Mouse (Mus musculus) heart, embryonic 14.5 days (tissue): ENCODE results near the gene Bckdhb. TPM values are rescaled to one million over a fixed set of nuclear protein-coding genes. Genes with fewer than 3 reads are reported as not detected.
"Not testable (repeated sequence)": the region's sequence is repeated elsewhere in the genome, so short reads cannot be mapped to it uniquely, and the experiment has no call there.

ENCODE experiments used
- ATAC-seq: fragments of 200-750 bp; cut with Nextera tagmentation; 2 replicates; pipeline ENCODE4 v1.8.0; 2017; ENCODE audit warnings: low read depth, moderate TSS enrichment; ENCODE audit not compliant: insufficient number of reproducible peaks, insufficient read depth, low FRiP score
- H3K27ac ChIP-seq, 2 experiments: fragments of 200-500 bp in 1 of 2; fragments of 300-500 bp in 1 of 2; sonication (generic) in 1 of 2; replicated peaks in 1 of 2; 2 replicates each; pipeline ENCODE4 v1.5.1; 2012 to 2014; ENCODE audit warnings: low read depth in 2 of 2, low read length in 2 of 2, control low read depth in 1 of 2, mild to moderate bottlenecking in 1 of 2, mixed read lengths in 1 of 2; ENCODE audit not compliant: control insufficient read depth in 1 of 2, insufficient read depth in 1 of 2
- H3K27me3 ChIP-seq: fragments of 300-500 bp; sonication (generic); 2 replicates; pipeline ENCODE4 v1.6.1; 2014; ENCODE audit warnings: mild to moderate bottlenecking, low read length, control low read depth; ENCODE audit not compliant: control insufficient read depth, insufficient read depth
- H3K36me3 ChIP-seq: fragments of 300-500 bp; sonication (generic); 2 replicates; pipeline ENCODE4 v1.6.1; 2014; ENCODE audit warnings: mild to moderate bottlenecking, control low read depth, low read length, mixed read lengths; ENCODE audit not compliant: control insufficient read depth, insufficient read depth
- H3K4me1 ChIP-seq, 2 experiments: fragments of 200-500 bp in 1 of 2; fragments of 300-500 bp in 1 of 2; sonication (generic) in 1 of 2; 2 replicates each; pipeline ENCODE4 v1.6.1; 2012 to 2014; ENCODE audit warnings: low read length in 2 of 2, control low read depth in 1 of 2, mixed read lengths in 1 of 2; ENCODE audit not compliant: control insufficient read depth in 2 of 2, insufficient read depth in 2 of 2
- H3K4me2 ChIP-seq: fragments of 300-500 bp; sonication (generic); 2 replicates; pipeline ENCODE4 v1.6.1; 2014; ENCODE audit warnings: mild to moderate bottlenecking, low read length
- H3K4me3 ChIP-seq, 2 experiments: fragments of 200-500 bp in 1 of 2; fragments of 300-500 bp in 1 of 2; sonication (generic) in 1 of 2; 2 replicates each; pipeline ENCODE4 v1.5.1; 2012 to 2014; ENCODE audit warnings: low read length in 2 of 2, mild to moderate bottlenecking in 2 of 2, control low read depth in 1 of 2, low read depth in 1 of 2, moderate library complexity in 1 of 2; ENCODE audit not compliant: control insufficient read depth in 1 of 2, insufficient read depth in 1 of 2
- H3K9ac ChIP-seq: fragments of 300-500 bp; sonication (generic); 2 replicates; pipeline ENCODE4 v1.6.1; 2014; ENCODE audit warnings: mild to moderate bottlenecking, low read length
- H3K9me3 ChIP-seq: fragments of 300-500 bp; sonication (generic); 2 replicates; pipeline ENCODE4 v1.6.1; 2016; ENCODE audit warnings: low read length, control low read depth; ENCODE audit not compliant: control insufficient read depth
- WGBS: fragments of 180-500 bp; shearing (Covaris S2); extraction: QIAGEN DNeasy Blood & Tissue Kit; methylation state at CpG from one replicate; pipeline ENCODE4 v1.1.7; 2014; 5-methylcytosine and 5-hydroxymethylcytosine counted together
- polyA plus RNA-seq: library from polyadenylated mRNA; unstranded; fragments of >200 nt; fragmentation: Nextera tagmentation; extraction: Ambion mirVana; gene quantifications from 2 replicates; pipeline ENCODE4 v1.2.1, GENCODE M21; 2014

Gene Bckdhb
- polyA plus RNA-seq, 1 experiment from 2014 or later = 56.4 TPM

DNA sequence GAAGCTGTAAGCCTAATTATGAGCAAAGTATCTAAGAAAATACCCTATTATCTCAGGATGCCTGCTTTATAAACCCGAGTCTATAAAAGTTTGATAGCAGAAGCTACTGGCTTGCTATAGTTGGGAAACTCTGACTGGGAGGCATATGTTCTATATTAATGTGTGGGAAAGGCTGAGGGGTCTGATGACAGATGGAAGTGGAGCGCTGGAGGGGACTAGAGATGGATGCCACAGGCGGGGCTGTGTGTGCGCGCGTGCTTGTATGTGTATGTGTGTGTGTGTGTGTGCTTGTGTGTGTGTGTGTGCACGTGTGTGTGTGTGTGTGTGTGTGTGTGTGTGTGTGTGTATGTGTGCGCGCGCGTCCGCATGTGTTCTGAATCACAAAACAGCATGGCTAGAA, 121.4 kb downstream of the Bckdhb start:
- H3K9me3 ChIP-seq = no peaks in the 10 kb centered on the region
- H3K36me3 ChIP-seq = no peaks in the 10 kb centered on the region
- ATAC-seq = no peak
- peak overlapping the region; percentile 45 for H3K4me2 ChIP-seq
- H3K27me3 ChIP-seq = no peaks in the 10 kb centered on the region
- H3K4me1 ChIP-seq = peaks cover 9 to 19% of the 10 kb centered on the region in 2 experiments; a peak in 3 of 4 replicates
- no peak overlapping the region for H3K4me3 ChIP-seq
- H3K9ac ChIP-seq = no peak overlapping the region
- WGBS = 52% methylated on average over 12 of the region's 12 CpGs
- H3K27ac ChIP-seq = peak overlapping the region in 1 of 2 experiments; percentile 41; a peak in 1 of 4 replicates

DNA sequence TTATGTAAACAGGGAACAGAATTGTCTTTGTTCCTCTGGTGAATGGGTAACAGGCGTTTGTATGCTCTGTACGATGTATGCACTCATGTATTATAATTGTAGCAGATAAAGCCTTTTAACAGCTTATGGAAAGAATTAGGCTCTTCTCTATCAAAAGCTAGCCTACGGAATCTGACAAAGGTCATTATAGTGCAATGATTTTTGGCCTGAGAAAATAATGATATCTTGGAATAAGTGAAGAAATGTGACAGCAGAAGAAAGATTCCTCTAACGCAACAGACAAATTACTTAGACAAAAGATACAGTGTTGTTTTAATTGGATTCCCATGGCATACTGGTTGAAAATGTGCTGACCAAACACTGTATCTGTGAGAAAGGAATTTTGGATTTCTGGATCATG, 122.0 kb downstream of the Bckdhb start:
- ATAC-seq = no peak
- no peak overlapping the region for H3K4me3 ChIP-seq
- H3K9me3 ChIP-seq = no peaks in the 10 kb centered on the region
- no peaks in the 10 kb centered on the region for H3K36me3 ChIP-seq
- no peak overlapping the region for H3K9ac ChIP-seq
- peaks cover 11 to 15% of the 10 kb centered on the region in 2 experiments; a peak in 3 of 4 replicates for H3K4me1 ChIP-seq
- H3K27ac ChIP-seq = no peak overlapping the region; a peak in 1 of 4 replicates
- H3K4me2 ChIP-seq = no peak overlapping the region
- WGBS = 43% methylated on average over 4 of the region's 4 CpGs
- H3K27me3 ChIP-seq = no peaks in the 10 kb centered on the region

DNA sequence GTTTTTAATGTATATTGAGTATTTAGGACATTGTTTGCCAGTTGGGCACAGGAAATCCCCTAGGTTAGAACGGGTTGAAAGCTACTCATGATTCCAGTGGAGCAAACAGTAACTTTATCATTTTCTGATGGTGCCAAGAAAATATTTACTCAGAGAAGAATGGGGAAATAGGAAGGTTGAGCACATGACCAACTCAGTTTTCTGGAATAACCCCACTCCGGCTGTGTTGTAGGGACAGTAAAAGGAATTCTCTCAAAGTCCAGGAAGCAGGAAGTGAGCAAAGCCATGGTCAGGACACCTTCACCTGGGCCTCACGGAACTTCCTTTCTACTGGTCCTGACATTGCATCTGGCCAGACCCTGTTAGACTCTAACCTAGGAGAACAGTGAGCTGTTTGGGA, 122.5 kb downstream of the Bckdhb start:
- no peaks in the 10 kb centered on the region for H3K36me3 ChIP-seq
- H3K9ac ChIP-seq = no peak overlapping the region
- H3K4me1 ChIP-seq = peaks cover 11 to 14% of the 10 kb centered on the region in 2 experiments; a peak in 3 of 4 replicates
- no peaks in the 10 kb centered on the region for H3K9me3 ChIP-seq
- no peak overlapping the region for H3K4me2 ChIP-seq
- no peak overlapping the region for H3K4me3 ChIP-seq
- WGBS = 68% methylated on average over 3 of the region's 3 CpGs
- peak overlapping the region in 1 of 2 experiments; percentile 62; a peak in 2 of 4 replicates for H3K27ac ChIP-seq
- ATAC-seq = no peak
- no peaks in the 10 kb centered on the region for H3K27me3 ChIP-seq

DNA sequence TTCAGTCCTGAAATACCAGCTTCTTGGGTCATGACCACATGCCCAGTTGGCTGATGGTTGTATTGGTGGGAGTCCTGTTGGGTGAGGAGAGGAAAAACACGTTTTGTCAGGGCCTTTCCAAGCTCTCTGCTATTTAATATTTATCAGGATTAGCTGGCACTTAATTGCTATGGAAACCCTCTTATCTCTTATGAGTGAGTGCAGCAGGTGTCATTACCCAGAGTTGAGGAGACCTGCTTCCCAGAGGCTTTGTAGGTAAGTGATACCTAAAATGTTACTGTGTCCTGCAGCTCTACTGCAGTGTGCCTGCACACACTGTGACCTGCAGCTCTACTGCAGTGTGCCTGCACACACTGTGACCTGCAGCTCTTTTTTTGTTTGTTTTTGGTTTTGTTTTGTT, 124.2 kb downstream of the Bckdhb start:
- H3K9ac ChIP-seq = no peak overlapping the region
- no peak overlapping the region for H3K27ac ChIP-seq
- no peaks in the 10 kb centered on the region for H3K36me3 ChIP-seq
- H3K9me3 ChIP-seq = no peaks in the 10 kb centered on the region
- no peak for ATAC-seq
- peaks cover 11 to 14% of the 10 kb centered on the region in 2 experiments; a peak in 3 of 4 replicates for H3K4me1 ChIP-seq
- H3K27me3 ChIP-seq = no peaks in the 10 kb centered on the region
- H3K4me2 ChIP-seq = no peak overlapping the region
- H3K4me3 ChIP-seq = no peak overlapping the region
- 9% methylated on average over 1 of the region's 1 CpGs for WGBS

DNA sequence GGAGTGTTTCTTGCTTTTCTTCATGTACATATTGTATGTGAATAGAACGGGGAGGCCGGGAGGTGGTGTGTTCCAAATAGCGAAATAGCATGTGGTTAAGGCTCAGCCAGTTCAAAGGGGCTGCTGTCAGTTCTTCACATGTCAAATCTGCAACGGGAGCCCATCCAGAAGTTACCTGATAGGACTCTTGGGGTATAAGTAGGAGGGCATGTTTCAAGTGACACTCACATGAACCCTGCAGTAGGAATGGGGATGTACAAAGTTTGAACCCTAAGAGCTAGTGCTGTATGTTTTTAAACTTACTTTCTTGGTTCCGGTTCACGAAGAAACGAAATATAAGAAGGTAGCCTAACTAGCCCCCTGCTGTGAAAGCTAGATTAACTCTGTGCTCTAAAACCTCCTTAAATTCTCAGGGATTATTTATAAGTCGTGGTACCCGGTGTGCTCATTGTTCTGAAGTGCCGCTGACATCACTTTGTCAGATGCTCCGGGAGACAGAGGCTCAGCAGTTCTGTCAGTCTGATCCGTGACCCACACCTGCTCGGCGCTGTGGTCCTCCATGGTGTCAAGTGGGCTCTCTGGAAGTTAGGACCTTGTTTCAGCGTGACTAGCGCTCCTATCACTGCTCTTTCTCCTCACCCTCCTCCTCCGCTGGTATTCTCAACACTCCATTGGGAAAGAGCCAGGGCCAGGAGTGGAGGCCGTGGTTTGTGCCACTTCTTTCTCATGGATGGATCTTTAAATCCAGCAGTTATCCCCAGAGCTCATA, 126.1 kb downstream of the Bckdhb start:
- Histone ChIP-seq H3K27me3 (no peaks in the 10 kb centered on the region), H3K36me3 (no peaks in the 10 kb centered on the region), H3K9ac (no peak overlapping the region), H3K4me1 (peaks cover 8 to 12% of the 10 kb centered on the region in 2 experiments; a peak in 3 of 4 replicates), H3K4me3 (no peak overlapping the region), H3K4me2 (peak overlapping the region; percentile 25; the same call in 1 of the 2 replicates), H3K27ac (no peak overlapping the region), H3K9me3 (no peaks in the 10 kb centered on the region)
- no peak for ATAC-seq
- 68% methylated on average over 18 of the region's 18 CpGs for WGBS

DNA sequence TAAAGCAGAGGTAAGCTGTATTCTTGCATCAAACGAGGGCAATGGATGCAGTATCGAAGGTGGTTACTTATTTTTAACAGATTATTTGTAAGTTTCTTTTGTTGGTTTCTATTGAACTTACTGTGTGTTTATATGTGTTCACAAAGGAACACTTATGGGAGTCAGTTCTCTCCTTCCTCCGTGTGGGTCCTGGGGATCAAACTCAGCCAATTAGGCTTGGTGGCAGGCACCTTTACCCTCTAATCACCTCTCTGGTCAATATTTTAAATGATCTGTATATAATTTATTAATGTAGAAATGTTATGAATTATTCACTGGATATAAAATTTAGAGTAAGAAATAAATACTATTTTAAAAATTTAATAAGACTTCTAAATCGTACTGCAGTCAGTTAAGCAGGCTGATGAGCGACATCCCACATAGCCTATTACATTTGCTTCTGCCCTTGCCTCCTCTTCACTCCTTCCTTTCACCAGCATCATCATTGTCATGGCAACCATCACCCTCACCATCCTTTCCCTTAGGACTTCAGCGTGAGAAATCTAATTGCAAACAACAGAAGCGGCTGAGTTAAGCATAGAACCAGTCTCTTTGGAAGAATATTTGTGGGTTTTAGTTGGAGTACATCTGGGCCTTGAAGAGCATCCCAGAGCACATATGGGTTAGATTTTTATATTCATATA, 130.3 kb downstream of the Bckdhb start:
- no peak for ATAC-seq
- Histone ChIP-seq H3K27ac (no peak overlapping the region), H3K4me1 (peaks cover 0 to 4% of the 10 kb centered on the region in 2 experiments; a peak in 2 of 4 replicates), H3K36me3 (no peaks in the 10 kb centered on the region), H3K9ac (no peak overlapping the region), H3K4me3 (no peak overlapping the region), H3K4me2 (no peak overlapping the region), H3K9me3 (no peaks in the 10 kb centered on the region), H3K27me3 (no peaks in the 10 kb centered on the region)
- WGBS = 88% methylated on average over 7 of the region's 7 CpGs

DNA sequence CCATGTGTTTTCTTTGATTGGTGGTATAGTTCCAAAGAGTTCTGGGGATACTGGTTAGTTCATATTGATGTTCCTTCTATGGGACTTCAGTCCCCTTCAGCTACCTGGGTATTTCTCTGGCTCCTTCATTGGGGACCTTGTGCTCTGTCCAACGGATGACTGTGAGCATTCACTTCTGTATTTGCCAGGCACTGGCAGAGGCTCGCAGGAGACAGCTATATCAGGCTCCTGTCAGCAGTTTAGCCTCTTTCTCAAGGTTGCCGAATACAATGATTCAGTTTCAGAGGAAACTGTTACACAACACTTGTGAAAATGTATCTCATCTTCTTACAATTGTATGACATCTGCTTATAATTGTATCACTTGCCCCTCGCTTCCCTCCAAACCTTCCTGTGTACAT, 135.8 kb downstream of the Bckdhb start:
- H3K27ac ChIP-seq, H3K4me3 ChIP-seq, H3K4me2 ChIP-seq, H3K9me3 ChIP-seq, H3K36me3 ChIP-seq, H3K4me1 ChIP-seq, H3K9ac ChIP-seq, H3K27me3 ChIP-seq, ATAC-seq: not testable (repeated sequence)
- WGBS = 67% methylated on average over 4 of the region's 4 CpGs
